Mouse (Mus musculus) hindbrain, embryonic 12.5 days (tissue): ENCODE measurements around the gene Zfhx3. TPM values are rescaled to one million over a fixed set of nuclear protein-coding genes. Genes with fewer than 3 reads are reported as not detected.

Source experiments
- ATAC-seq: fragments of 200-750 bp; cut with Nextera tagmentation; 2 replicates; pipeline ENCODE4 v1.8.0; 2017; ENCODE audit warnings: moderate TSS enrichment; ENCODE audit not compliant: low FRiP score
- H3K27ac ChIP-seq: fragments of 300-500 bp; sonication (generic); 2 replicates; pipeline ENCODE4 v1.5.1; 2016; ENCODE audit warnings: mild to moderate bottlenecking
- H3K27me3 ChIP-seq: fragments of 300-500 bp; sonication (generic); 2 replicates; pipeline ENCODE4 v1.6.1; 2016; ENCODE audit warnings: mild to moderate bottlenecking
- H3K36me3 ChIP-seq: fragments of 300-500 bp; sonication (generic); 2 replicates; pipeline ENCODE4 v1.6.1; 2016; ENCODE audit warnings: mild to moderate bottlenecking
- H3K4me1 ChIP-seq: fragments of 300-500 bp; sonication (generic); 2 replicates; pipeline ENCODE4 v1.6.1; 2016
- H3K4me2 ChIP-seq: fragments of 300-500 bp; sonication (generic); replicated peaks from 2 replicates; pipeline ENCODE4 v1.6.1; 2016; ENCODE audit warnings: mild to moderate bottlenecking
- H3K4me3 ChIP-seq: fragments of 300-500 bp; sonication (generic); 2 replicates; pipeline ENCODE4 v1.5.1; 2016; ENCODE audit warnings: mild to moderate bottlenecking
- H3K9ac ChIP-seq: fragments of 300-500 bp; sonication (generic); 2 replicates; pipeline ENCODE4 v1.6.1; 2016; ENCODE audit warnings: mild to moderate bottlenecking, moderate library complexity
- H3K9me3 ChIP-seq: fragments of 300-500 bp; sonication (generic); replicated peaks from 2 replicates; pipeline ENCODE4 v1.6.1; 2016; ENCODE audit warnings: mild to moderate bottlenecking
- WGBS: fragments of 180-500 bp; shearing (Covaris S2); methylation state at CpG from one replicate; pipeline ENCODE4 v1.1.7; 2016; 5-methylcytosine and 5-hydroxymethylcytosine counted together
- polyA plus RNA-seq: library from polyadenylated mRNA; unstranded; fragments of >200 nt; fragmentation: Nextera tagmentation; extraction: Ambion mirVana; gene quantifications from 2 replicates; pipeline ENCODE4 v1.2.1, GENCODE M21; 2016

Zfhx3 gene
- polyA plus RNA-seq, 1 experiment from 2014 or later = 56.8 TPM

DNA sequence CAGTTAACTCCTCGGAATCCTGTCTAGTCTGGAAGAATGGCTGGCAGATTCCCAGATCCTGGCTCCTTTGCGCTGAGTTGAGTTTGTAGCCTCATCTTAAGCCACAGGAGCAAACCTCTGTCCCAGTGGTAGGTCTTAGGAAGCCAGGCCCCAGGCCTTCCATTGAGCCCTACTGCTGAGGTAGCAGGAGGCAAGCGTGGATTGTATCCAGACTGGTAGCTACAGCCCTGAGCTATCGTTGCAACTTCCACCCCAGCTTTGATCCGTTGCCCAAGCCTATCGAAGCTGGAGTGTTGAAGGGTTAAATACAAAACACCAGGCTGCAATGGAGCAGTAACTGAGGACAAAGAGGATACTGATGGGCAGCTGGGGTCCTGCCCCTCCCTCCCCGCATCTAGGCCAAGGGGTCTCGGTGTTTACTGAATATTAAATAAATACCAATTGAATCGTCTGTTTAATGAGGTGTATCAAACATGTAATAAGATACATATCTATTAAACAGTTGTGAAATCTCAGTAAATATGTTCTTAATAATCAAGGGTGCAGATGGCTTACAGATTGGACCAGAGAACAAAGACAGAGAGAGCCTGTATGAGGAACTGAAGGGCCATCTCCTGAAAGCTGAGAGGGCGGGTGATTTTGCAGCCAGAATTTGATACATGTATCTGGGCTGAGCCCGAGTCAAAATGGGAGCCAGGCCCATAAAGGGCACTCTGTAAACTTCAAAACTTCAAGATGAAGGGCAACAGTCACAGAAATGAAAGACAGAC, 611.5 kb downstream of the Zfhx3 start:
- WGBS = 64% methylated on average over 11 of the region's 11 CpGs
- no peak overlapping the region for H3K4me3 ChIP-seq
- peaks cover 5% of the 10 kb centered on the region; the same call in 1 of the 2 replicates for H3K4me1 ChIP-seq
- no peaks in the 10 kb centered on the region for H3K27me3 ChIP-seq
- ATAC-seq = no peak
- H3K9me3 ChIP-seq = no peaks in the 10 kb centered on the region
- H3K36me3 ChIP-seq = no peaks in the 10 kb centered on the region
- H3K9ac ChIP-seq = no peak overlapping the region
- no peak overlapping the region for H3K27ac ChIP-seq
- no peak overlapping the region for H3K4me2 ChIP-seq

DNA sequence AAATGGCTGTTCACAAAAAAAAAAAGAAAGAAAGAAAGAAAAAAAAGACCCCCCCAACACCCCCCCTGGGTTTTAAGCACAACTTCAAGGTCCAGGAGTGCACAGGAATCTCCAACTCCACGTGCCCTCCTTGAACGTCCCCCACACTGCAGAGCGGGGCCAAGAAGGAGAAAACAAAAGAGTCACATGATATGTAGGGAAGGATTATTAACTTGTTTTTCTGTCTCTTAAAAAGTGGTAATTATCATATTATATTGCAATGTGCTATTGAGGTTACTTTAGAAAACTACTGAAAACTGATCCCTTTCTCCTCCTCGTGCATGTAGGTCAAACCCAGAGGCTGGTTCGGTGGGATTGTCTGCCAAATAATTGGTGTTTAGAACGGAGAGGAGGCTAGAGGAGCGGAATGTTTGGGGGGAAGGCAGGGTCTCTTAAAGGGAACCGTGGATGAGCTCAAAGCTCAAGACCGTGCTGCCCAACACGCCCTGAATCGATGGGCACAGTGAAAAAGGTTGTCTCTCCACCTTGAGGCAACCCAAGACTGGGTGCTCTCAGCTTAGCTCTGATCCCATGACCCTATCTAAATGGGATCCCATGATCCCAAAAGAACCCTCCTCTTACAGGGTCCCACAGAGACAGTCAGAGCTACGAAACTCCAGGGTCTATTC, 612.3 kb downstream of the Zfhx3 start:
- 78% methylated on average over 12 of the region's 12 CpGs for WGBS
- Histone ChIP-seq H3K36me3 (no peaks in the 10 kb centered on the region), H3K27ac (no peak overlapping the region), H3K9me3 (no peaks in the 10 kb centered on the region), H3K4me2 (no peak overlapping the region), H3K4me1 (peaks cover 5% of the 10 kb centered on the region; the same call in 1 of the 2 replicates), H3K4me3 (no peak overlapping the region), H3K27me3 (no peaks in the 10 kb centered on the region), H3K9ac (no peak overlapping the region)
- no peak for ATAC-seq

DNA sequence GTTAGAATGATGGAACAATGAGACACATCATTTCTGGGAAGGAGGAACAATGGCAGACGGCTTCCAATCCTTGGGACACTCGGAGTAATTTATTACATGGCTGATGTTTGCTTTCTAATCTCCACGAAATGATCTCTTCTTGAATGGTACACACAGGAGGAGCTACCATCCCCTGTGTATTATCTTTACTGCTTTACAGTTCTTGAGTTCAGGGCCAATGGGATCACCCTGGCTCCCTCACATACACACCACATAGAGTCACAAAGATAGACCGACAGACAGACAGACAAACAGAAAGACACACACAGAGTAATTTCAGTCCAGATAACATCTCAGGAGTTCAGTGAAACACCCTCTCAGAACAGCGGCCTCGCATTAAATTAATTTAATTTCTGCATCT, 621.0 kb downstream of the Zfhx3 start:
- Histone ChIP-seq H3K4me2 (no peak overlapping the region), H3K27me3 (no peaks in the 10 kb centered on the region), H3K36me3 (no peaks in the 10 kb centered on the region), H3K9me3 (no peaks in the 10 kb centered on the region), H3K9ac (no peak overlapping the region), H3K4me1 (0 out of 2 replicates have a peak, but pooled peaks cover 4% of the 10 kb centered on the region), H3K4me3 (no peak overlapping the region), H3K27ac (no peak overlapping the region)
- no peak for ATAC-seq
- WGBS = 69% methylated on average over 6 of the region's 6 CpGs

DNA sequence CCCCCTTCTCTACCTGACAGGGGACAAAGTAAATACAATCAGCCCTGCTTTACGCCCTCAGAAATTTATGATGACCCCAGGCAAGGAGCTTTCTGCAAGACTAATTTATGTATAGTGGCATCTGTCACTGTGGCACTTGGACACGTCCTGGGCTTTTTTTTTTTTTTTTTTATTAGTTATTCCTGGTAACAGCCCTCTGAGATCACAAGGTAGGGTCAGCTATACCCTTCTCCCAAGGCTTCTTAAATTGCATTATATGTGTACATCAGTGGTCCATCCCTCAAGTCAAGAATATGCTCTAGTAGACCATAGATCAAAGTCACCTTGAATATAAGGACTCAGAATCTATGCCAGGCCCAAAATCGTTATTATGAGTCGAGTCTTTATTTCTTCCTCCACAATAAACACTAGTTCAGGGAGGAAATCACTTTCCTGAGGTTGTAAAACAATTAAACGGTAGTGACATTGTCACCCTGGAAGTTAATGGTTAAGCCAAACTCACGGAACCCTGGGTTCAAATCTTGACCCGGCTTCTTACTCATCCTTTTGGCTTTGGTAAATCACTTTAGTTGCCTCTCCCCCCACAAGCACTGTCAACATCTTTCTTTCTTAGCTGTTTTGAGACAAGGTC, 621.6 kb downstream of the Zfhx3 start:
- no peaks in the 10 kb centered on the region for H3K36me3 ChIP-seq
- H3K9me3 ChIP-seq = no peaks in the 10 kb centered on the region
- 0 out of 2 replicates have a peak, but pooled peaks cover 4% of the 10 kb centered on the region for H3K4me1 ChIP-seq
- H3K4me2 ChIP-seq = no peak overlapping the region
- H3K9ac ChIP-seq = no peak overlapping the region
- no peak overlapping the region for H3K4me3 ChIP-seq
- no peak for ATAC-seq
- no peak overlapping the region for H3K27ac ChIP-seq
- H3K27me3 ChIP-seq = no peaks in the 10 kb centered on the region
- 76% methylated on average over 7 of the region's 7 CpGs for WGBS

DNA sequence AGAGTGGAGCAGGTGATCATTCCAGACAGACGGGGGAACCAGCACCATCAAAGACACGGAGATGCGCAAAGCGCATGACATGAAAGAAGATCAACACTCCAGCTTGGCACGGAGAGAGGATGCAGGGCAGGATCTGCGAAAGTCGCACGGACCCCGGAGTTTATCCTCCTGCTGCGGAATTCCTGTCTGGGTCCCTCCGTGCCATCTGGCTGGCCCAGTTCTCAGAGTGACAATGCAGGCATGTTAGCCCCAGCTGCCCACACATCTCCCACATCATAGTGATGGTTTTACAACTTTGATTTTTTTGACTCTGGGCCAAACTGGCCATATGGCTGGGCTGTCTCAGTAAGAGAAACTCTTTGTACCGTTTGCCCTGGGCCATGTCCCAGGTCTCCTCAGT, 623.6 kb downstream of the Zfhx3 start:
- no peak overlapping the region for H3K27ac ChIP-seq
- no peak overlapping the region for H3K4me2 ChIP-seq
- H3K4me3 ChIP-seq = no peak overlapping the region
- H3K27me3 ChIP-seq = no peaks in the 10 kb centered on the region
- H3K4me1 ChIP-seq = 0 out of 2 replicates have a peak, but pooled peaks cover 4% of the 10 kb centered on the region
- WGBS = 86% methylated on average over 12 of the region's 12 CpGs
- H3K9me3 ChIP-seq = no peaks in the 10 kb centered on the region
- H3K9ac ChIP-seq = no peak overlapping the region
- H3K36me3 ChIP-seq = no peaks in the 10 kb centered on the region
- ATAC-seq = no peak

DNA sequence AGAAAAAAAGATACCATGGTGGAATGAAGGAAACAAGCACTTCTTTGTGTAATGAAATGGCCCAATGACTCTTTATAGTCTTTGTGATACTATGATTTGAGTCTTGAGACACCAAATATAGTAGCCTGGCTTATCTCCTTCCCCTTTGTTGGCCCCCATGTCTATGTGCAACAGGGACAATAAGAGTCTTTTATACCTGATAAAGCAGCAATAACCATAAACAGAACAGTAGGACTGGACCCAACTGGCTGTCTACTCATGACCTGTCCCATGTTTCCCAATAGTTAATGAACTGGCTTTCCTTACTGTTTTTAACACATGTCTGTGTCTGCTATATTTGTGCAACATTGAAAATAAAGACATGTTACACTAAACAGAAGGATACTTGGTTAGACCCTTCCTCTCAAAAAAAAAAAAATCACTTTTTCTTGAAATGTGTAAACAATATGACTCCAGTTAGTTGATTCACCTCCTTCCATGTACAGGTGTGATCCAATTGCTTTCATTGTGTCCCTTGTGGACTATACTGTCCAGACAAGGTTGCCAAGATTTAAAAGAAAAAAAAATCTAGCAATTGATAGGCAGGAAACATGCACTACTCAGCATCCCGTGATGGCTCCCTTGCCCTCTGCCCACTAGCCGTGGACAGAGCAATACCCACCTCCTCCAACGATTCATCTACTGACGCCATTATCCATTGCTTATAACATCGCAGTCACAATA, 631.0 kb downstream of the Zfhx3 start:
- Histone ChIP-seq H3K4me3 (no peak overlapping the region), H3K9me3 (no peaks in the 10 kb centered on the region), H3K4me1 (peaks cover 9% of the 10 kb centered on the region), H3K27me3 (peaks cover 10% of the 10 kb centered on the region), H3K36me3 (no peaks in the 10 kb centered on the region), H3K9ac (no peak overlapping the region), H3K27ac (no peak overlapping the region), H3K4me2 (no peak overlapping the region)
- WGBS = 85% methylated on average over 5 of the region's 5 CpGs
- ATAC-seq = no peak

DNA sequence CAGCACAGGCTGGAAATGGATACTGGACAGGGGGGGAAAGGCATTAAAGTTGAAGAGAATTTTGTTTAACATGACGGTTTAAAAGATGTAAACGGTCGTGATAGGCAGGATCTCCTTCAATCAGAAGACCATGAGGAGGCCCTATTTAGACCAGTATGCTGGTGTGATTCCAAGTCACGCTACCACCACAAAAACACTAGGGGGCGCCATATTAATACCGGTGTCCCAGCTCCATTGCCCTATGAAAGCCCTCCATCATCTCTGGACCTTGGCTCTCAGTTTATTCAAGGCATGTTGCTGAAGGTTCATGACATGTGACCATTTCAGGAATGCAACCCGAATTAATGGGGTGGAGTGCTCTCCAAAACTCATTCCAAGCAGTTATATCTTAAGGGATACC, 631.7 kb downstream of the Zfhx3 start:
- 31% methylated on average over 7 of the region's 7 CpGs for WGBS

DNA sequence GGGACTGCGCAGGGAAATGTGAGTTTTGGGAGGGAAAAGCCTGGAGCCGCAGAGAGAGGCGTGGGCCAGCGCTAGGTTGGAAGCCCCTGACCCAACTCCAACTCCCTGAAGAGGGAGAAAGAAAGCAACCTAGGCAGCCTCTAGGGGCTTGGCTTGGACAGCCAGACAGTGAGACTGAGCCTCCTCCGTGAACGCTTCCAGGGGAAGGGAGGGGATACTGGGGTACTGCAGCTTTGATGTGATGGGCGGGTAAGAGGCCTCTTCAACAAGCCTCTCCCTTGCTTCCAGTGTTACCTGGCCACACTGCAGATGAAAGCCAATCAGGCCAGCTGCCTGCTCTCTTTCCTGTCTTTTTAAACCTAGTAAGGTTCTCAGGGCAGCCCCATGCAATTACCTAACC, 635.1 kb downstream of the Zfhx3 start:
- Histone ChIP-seq H3K27ac (no peak overlapping the region), H3K36me3 (no peaks in the 10 kb centered on the region), H3K4me2 (0 out of 2 replicates have a peak overlapping the region, but pooled peaks have one; percentile 3), H3K4me3 (no peak overlapping the region), H3K9ac (no peak overlapping the region), H3K27me3 (peaks cover 13% of the 10 kb centered on the region), H3K4me1 (peaks cover 12% of the 10 kb centered on the region), H3K9me3 (no peaks in the 10 kb centered on the region)
- no peak for ATAC-seq
- WGBS = 34% methylated on average over 7 of the region's 7 CpGs

More for the DNA sequence above, 631.7 kb downstream of the Zfhx3 start:
- Histone ChIP-seq H3K4me3 (no peak overlapping the region), H3K27ac (no peak overlapping the region), H3K4me2 (no peak overlapping the region), H3K36me3 (no peaks in the 10 kb centered on the region), H3K9me3 (no peaks in the 10 kb centered on the region), H3K27me3 (peaks cover 13% of the 10 kb centered on the region), H3K9ac (no peak overlapping the region), H3K4me1 (peaks cover 12% of the 10 kb centered on the region)
- ATAC-seq = no peak

DNA sequence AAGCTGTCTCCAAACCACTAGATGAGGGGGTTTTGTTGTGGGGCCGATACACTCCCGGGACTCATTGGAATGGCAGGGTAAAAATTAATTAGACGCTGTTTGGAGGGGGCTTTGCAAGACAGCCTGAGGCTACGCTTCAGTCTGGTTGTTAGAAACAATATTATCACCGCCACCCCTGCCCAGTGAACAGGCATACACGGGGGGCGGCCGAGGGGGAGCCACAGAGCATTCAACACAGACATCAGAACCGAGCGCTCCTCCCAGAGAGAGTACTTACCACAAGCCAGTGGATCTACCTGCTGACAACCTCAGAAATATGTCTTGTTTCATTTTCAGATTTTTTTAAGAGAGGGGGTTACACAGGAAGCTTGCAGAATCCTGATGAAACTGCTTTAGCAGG, 635.9 kb downstream of the Zfhx3 start:
- WGBS = 52% methylated on average over 10 of the region's 10 CpGs
- Histone ChIP-seq H3K27ac (peak overlapping the region; percentile 40; the same call in 1 of the 2 replicates), H3K36me3 (no peaks in the 10 kb centered on the region), H3K4me1 (peaks cover 12% of the 10 kb centered on the region), H3K9me3 (no peaks in the 10 kb centered on the region), H3K4me2 (no peak overlapping the region), H3K27me3 (peaks cover 13% of the 10 kb centered on the region), H3K9ac (no peak overlapping the region), H3K4me3 (no peak overlapping the region)
- no peak for ATAC-seq

DNA sequence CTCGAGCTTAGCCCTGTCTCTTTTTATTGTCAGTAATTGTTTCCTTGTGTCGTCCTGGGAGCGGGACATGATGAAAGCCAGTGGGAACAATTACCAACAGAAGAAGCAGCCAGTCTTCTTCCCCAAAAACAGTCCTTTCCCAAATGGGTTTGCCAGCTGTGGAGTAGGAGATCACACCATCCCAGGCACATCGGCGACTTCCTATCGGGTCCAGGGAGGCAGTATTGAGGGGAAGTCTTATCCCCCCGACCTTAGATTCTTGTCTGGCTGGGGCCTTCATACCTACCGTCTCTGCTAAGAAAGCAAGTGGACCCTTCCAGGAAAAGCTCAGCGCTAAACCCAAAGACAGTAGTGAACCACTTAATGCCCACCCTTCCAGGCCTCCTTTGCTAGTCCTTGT, 637.4 kb downstream of the Zfhx3 start:
- Histone ChIP-seq H3K4me2 (no peak overlapping the region), H3K4me3 (no peak overlapping the region), H3K9me3 (no peaks in the 10 kb centered on the region), H3K27me3 (peaks cover 12% of the 10 kb centered on the region), H3K36me3 (no peaks in the 10 kb centered on the region), H3K9ac (no peak overlapping the region), H3K4me1 (peaks cover 15% of the 10 kb centered on the region), H3K27ac (no peak overlapping the region)
- 57% methylated on average over 9 of the region's 9 CpGs for WGBS
- ATAC-seq = no peak

DNA sequence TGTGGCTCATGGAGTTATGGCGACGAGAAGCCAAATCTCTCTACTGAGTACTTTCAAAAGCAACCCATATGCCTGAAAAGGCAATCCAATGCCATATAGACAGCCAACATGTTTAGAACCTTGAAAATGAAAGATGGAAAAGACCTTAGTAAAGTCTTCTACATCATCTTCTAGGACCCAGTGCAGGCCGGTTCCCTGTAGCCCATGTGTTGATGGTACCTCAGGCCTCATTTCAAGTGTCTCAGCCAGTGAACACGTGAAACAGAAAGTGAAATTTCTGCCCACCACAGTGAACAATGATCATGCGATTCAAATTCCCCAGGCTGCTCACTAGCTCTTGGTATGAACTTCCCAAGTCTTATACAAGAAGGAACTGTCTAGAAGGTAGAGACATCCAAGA, 637.9 kb downstream of the Zfhx3 start:
- no peak for ATAC-seq
- Histone ChIP-seq H3K4me2 (no peak overlapping the region), H3K4me3 (no peak overlapping the region), H3K4me1 (peaks cover 15% of the 10 kb centered on the region), H3K9me3 (no peaks in the 10 kb centered on the region), H3K27me3 (peaks cover 9% of the 10 kb centered on the region), H3K27ac (no peak overlapping the region), H3K36me3 (no peaks in the 10 kb centered on the region), H3K9ac (no peak overlapping the region)
- 98% methylated on average over 5 of the region's 5 CpGs for WGBS

DNA sequence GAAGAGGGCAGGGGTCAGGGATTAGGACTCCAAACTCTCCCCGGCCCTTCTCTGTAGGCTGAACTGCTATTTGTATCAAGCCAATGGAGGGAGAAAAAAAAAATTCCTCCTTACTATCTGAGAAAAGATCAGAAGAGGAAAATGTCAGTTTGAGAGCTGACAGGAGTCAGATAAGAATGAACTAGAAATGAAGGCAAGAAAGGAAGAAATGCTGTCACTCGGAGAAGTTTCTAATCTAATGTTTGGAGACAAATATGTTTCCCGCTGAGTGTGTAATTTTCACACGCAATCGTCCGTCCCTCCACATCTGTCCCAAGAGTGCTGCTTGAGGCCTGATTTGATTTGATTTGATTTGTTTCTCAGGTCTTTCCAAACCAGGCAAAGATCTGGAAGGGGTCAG, 639.1 kb downstream of the Zfhx3 start:
- Histone ChIP-seq H3K9me3 (no peaks in the 10 kb centered on the region), H3K27me3 (peaks cover 6% of the 10 kb centered on the region), H3K27ac (no peak overlapping the region), H3K4me2 (no peak overlapping the region), H3K4me1 (peaks cover 15% of the 10 kb centered on the region), H3K4me3 (no peak overlapping the region), H3K9ac (no peak overlapping the region), H3K36me3 (no peaks in the 10 kb centered on the region)
- 71% methylated on average over 6 of the region's 6 CpGs for WGBS
- no peak for ATAC-seq
